Mouse (Mus musculus) embryonic facial prominence, embryonic 14.5 days (tissue): ENCODE measurements around the gene Kctd18. TPM values are rescaled to one million over a fixed set of nuclear protein-coding genes. Genes with fewer than 3 reads are reported as not detected.

ENCODE experiments used
- ATAC-seq: fragments of 200-750 bp; cut with Nextera tagmentation; 2 replicates; pipeline ENCODE4 v1.8.0; 2017; ENCODE audit warnings: low read depth, moderate number of reproducible peaks, moderate TSS enrichment
- DNase-seq: peaks from one replicate; pipeline ENCODE4 v3.0.0-alpha.2; 2015; ENCODE audit warnings: low spot score
- H3K27ac ChIP-seq: fragments of 300-500 bp; sonication (generic); replicated peaks from 2 replicates; pipeline ENCODE4 v1.5.1; 2014; ENCODE audit warnings: low read depth, mild to moderate bottlenecking, low read length, moderate library complexity
- H3K27me3 ChIP-seq: fragments of 300-500 bp; sonication (generic); replicated peaks from 2 replicates; pipeline ENCODE4 v1.6.1; 2014; ENCODE audit warnings: low read length; ENCODE audit not compliant: control insufficient read depth, insufficient read depth
- H3K36me3 ChIP-seq: fragments of 300-500 bp; sonication (generic); 2 replicates; pipeline ENCODE4 v1.6.1; 2014; ENCODE audit warnings: low read length, mixed read lengths; ENCODE audit not compliant: control insufficient read depth, insufficient read depth
- H3K4me1 ChIP-seq: fragments of 300-500 bp; sonication (generic); 2 replicates; pipeline ENCODE4 v1.6.1; 2014; ENCODE audit warnings: antibody characterized with exemption, low read length; ENCODE audit not compliant: control insufficient read depth, insufficient read depth
- H3K4me2 ChIP-seq: fragments of 300-500 bp; sonication (generic); 2 replicates; pipeline ENCODE4 v1.6.1; 2014; ENCODE audit warnings: low read depth, mild to moderate bottlenecking, low read length, moderate library complexity, mixed read lengths
- H3K4me3 ChIP-seq: fragments of 300-500 bp; sonication (generic); 2 replicates; pipeline ENCODE4 v1.5.1; 2014; ENCODE audit warnings: low read depth, mild to moderate bottlenecking, low read length
- H3K9ac ChIP-seq: fragments of 300-500 bp; sonication (generic); 2 replicates; pipeline ENCODE4 v1.6.1; 2014; ENCODE audit warnings: low read depth, mild to moderate bottlenecking, low read length, moderate library complexity, mixed read lengths
- H3K9me3 ChIP-seq: fragments of 300-500 bp; sonication (generic); 2 replicates; pipeline ENCODE4 v1.6.1; 2016; ENCODE audit warnings: low read length; ENCODE audit not compliant: control insufficient read depth
- WGBS: fragments of 180-500 bp; shearing (Covaris S2); extraction: QIAGEN DNeasy Blood & Tissue Kit; methylation state at CpG from one replicate; pipeline ENCODE4 v1.1.7; 2014; 5-methylcytosine and 5-hydroxymethylcytosine counted together
- polyA plus RNA-seq: library from polyadenylated mRNA; unstranded; fragments of >200 nt; fragmentation: Nextera tagmentation; extraction: Ambion mirVana; gene quantifications from 2 replicates; pipeline ENCODE4 v1.2.1, GENCODE M21; 2014

The Kctd18 gene
- polyA plus RNA-seq, 1 experiment from 2014 or later, result 15.6 TPM

DNA sequence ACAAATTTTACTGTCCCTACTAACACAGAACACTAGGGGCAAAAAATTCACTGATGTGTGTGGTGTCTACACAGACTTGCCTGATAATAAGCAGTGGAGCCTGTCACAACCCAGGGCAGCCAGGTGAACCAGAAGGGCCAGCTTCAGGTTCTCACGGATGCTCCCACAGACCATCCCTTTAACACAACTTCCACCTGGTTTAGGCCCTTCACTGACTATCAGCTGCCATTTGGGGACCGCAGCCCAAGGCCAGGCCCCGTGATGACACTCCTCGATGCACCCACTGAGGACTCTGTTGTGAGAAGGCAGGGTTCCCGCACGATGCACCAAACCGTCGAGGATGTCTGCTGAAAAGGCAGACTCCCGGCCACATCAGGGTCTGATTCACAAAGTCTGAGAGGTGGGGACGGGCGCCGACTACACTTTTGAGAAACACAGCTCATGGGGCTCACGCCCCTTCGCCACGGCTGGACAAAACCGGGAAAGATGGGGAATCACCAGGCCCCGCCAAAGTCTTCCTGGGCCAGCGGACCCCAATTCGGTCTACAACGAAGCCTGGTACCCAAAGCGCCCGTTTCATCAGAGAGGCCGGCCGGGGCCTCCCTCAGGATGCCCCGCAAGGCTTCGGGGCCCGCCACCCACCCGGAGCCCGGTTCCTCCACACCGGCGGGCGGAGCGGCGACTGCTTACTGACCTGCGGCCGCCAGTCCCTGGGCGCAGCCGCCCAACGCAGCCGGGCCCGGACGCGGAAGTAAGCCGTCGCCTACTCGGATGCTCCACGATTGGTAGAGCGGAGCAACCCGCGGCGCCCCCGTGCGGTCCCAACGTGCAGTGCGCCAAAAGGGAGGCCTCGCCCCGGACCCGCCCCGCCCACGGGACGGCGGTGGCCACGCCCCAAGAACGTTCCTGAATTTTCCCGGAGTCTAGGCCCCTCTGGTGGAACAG is 49.2 kb downstream of the Kctd18 start:
- peak overlapping the region; percentile 68 for H3K4me3 ChIP-seq
- no peaks in the 10 kb centered on the region for H3K9me3 ChIP-seq
- WGBS, result under 1% methylated on average over 57 of the region's 65 CpGs
- H3K27ac ChIP-seq, result peak overlapping the region; percentile 76
- H3K36me3 ChIP-seq, result peaks cover 15% of the 10 kb centered on the region
- H3K9ac ChIP-seq, result peak overlapping the region; percentile 90
- no peaks in the 10 kb centered on the region for H3K27me3 ChIP-seq
- peak; percentile 97 for ATAC-seq
- H3K4me1 ChIP-seq, result 0 out of 2 replicates have a peak, but pooled peaks cover 8% of the 10 kb centered on the region
- DNase-seq, result peak; percentile 95
- peak overlapping the region; percentile 67 for H3K4me2 ChIP-seq

DNA sequence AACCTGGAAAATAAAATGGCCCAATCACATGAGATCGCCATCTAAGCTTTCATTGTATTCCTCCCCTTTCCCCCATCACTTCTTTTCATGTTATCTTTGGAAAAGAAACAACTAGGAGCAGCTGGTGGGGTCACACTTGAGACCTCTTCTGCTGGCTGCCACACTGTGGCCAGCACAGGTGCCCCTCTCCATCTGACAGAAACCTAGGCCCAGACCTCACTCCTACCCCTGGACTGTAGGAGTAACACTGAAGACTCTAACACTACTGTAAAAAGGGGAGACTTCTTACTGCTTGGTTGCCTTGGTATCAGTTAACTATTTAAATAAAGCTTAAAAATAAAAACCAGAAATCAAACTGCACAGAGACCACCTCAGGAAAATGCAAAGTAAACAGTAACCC is 63.0 kb downstream of the Kctd18 start:
- Histone ChIP-seq H3K36me3 (peaks cover 65% of the 10 kb centered on the region), H3K27ac (no peak overlapping the region), H3K4me1 (no peaks in the 10 kb centered on the region), H3K9ac (no peak overlapping the region), H3K4me3 (no peak overlapping the region), H3K4me2 (no peak overlapping the region), H3K27me3 (no peaks in the 10 kb centered on the region), H3K9me3 (no peaks in the 10 kb centered on the region)
- WGBS, result 84% methylated on average over 1 of the region's 1 CpGs
- DNase-seq (no peak), ATAC-seq (no peak)

DNA sequence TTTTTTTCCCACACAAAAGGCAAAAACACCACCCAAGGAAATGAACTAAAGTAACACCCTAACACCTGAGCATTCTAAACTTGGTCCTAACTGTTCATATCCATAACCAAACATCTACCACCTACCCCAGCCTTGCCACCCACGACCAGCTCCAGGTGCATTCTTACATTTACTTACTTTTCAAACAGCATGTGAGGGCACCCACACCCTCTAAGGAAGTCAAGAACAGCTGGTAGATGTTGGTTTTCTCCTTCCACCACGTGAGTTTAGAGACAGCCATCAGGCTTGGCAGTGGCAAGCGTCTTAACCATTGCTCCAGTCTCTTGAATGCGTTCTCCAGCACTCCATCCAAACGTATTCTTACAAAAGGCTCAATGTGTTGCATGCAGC is 64.4 kb downstream of the Kctd18 start:
- H3K9ac ChIP-seq, result no peak overlapping the region
- WGBS, result 81% methylated on average over 5 of the region's 5 CpGs
- H3K4me3 ChIP-seq, result no peak overlapping the region
- ATAC-seq (no peak), DNase-seq (no peak)
- H3K27me3 ChIP-seq, result no peaks in the 10 kb centered on the region
- H3K36me3 ChIP-seq, result peaks cover 56% of the 10 kb centered on the region
- no peaks in the 10 kb centered on the region for H3K9me3 ChIP-seq
- no peaks in the 10 kb centered on the region for H3K4me1 ChIP-seq
- no peak overlapping the region for H3K27ac ChIP-seq
- H3K4me2 ChIP-seq, result no peak overlapping the region

DNA sequence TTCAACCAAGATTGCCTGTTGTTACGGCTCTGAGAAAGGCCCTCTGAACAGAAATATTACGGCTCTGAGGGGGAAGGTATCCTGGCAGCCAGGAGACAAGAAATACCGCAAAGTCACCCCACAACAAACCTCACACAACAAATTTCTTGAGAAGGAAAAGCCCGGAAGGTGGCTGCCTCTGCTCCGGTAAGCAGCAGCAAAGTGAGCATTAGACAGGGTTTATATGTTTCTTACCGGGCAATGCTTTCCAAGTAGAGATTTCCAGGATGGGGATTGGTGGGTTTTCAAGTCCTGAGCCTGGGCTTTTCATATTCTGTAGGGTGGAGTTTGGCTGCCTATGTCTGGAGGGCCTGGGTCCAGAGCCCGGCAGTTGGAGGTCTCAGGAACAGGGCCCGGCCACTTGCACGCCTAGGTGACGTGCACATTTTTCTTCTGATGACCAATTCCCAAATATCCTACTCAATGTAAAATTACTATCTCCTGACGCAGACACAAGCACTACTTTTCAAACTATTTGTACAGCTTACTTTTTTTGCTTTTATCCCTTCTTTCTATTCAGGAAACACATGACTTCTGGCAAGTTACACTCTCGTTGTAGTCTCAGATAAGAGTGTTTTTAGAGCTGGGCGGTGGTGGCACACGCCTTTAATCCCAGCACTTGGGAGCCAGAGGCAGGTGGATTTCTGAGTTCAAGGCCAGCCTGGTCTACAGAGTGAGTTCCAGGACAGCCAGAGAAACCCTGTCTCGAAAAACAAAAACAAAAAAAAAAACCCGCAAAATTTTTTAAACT is 65.0 kb downstream of the Kctd18 start:
- Histone ChIP-seq H3K4me1 (no peaks in the 10 kb centered on the region), H3K27ac (no peak overlapping the region), H3K9ac (no peak overlapping the region), H3K4me2 (no peak overlapping the region), H3K27me3 (no peaks in the 10 kb centered on the region), H3K4me3 (no peak overlapping the region), H3K36me3 (peaks cover 50% of the 10 kb centered on the region), H3K9me3 (no peaks in the 10 kb centered on the region)
- DNase-seq (no peak), ATAC-seq (no peak)
- 88% methylated on average over 16 of the region's 16 CpGs for WGBS

DNA sequence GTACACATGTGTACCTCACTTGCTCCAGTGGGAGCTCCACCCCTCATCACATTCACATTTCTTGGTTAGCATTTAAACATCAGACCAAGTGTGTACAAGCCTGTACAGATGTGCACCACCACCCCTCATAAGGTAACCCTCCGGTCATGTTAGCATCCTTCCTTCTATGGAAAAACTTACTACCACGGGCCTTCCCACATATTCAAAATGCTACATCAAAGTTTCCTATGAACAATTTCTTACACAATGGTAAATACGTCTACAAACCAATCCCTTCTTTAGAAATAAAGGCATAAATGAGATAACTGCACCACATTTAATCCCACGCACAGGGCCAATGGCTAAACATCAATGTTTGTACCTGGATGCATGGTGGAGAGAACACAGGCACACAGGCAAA is 66.2 kb downstream of the Kctd18 start:
- ATAC-seq (no peak), DNase-seq (no peak)
- Histone ChIP-seq H3K4me2 (no peak overlapping the region), H3K36me3 (peaks cover 42% of the 10 kb centered on the region), H3K9me3 (no peaks in the 10 kb centered on the region), H3K9ac (no peak overlapping the region), H3K4me3 (no peak overlapping the region), H3K27ac (no peak overlapping the region), H3K27me3 (no peaks in the 10 kb centered on the region), H3K4me1 (0 out of 2 replicates have a peak, but pooled peaks cover 3% of the 10 kb centered on the region)
- WGBS, result 90% methylated on average over 4 of the region's 4 CpGs

DNA sequence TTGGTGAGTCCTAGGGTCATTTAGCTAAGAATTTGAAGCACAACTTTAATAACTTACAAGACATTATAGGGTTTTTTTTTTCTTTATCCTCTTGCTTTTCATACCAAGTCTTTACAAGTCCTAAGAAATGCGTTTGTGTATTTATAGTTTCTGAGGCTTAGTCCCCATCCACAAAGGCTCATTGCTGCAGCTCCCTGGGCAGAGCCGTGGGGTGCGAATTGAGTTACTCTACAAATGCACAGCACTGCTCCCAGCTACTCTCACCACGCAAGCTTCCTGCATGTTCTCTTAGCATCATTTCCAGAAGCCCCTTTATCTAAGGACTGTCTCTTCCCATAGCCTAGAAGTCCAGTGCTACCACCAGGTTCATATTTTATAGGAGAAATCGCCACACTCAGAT is 69.0 kb downstream of the Kctd18 start:
- 71% methylated on average over 5 of the region's 5 CpGs for WGBS
- Histone ChIP-seq H3K36me3 (peaks cover 34% of the 10 kb centered on the region), H3K27me3 (no peaks in the 10 kb centered on the region), H3K9ac (no peak overlapping the region), H3K9me3 (no peaks in the 10 kb centered on the region), H3K4me1 (0 out of 2 replicates have a peak, but pooled peaks cover 3% of the 10 kb centered on the region), H3K4me3 (no peak overlapping the region), H3K4me2 (no peak overlapping the region), H3K27ac (no peak overlapping the region)
- no peak for ATAC-seq
- DNase-seq, result no peak

DNA sequence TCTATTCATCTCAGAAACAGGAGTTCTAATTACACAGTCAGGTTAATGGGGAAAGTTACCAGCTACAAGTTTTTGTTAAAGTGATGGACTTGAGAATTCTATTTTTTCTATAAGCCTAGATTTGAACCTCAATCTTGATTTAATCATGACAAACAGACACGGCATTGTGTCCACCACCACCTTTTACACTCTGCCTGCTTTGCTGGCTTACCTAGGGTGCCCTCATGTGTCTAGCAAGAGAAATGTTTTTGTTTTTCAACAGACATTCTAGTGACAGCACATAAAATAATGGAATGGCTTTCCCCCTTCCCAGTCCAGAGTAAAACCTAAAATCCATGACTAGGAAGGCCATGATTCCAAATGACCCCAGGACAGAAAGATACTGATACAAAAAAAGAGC is 69.6 kb downstream of the Kctd18 start:
- no peaks in the 10 kb centered on the region for H3K9me3 ChIP-seq
- ATAC-seq (no peak), DNase-seq (peak; percentile 57)
- H3K4me1 ChIP-seq, result 0 out of 2 replicates have a peak, but pooled peaks cover 3% of the 10 kb centered on the region
- WGBS, result 12% methylated on average over 1 of the region's 1 CpGs
- H3K4me2 ChIP-seq, result no peak overlapping the region
- H3K9ac ChIP-seq, result no peak overlapping the region
- peaks cover 34% of the 10 kb centered on the region for H3K36me3 ChIP-seq
- H3K4me3 ChIP-seq, result no peak overlapping the region
- H3K27me3 ChIP-seq, result no peaks in the 10 kb centered on the region
- H3K27ac ChIP-seq, result no peak overlapping the region

DNA sequence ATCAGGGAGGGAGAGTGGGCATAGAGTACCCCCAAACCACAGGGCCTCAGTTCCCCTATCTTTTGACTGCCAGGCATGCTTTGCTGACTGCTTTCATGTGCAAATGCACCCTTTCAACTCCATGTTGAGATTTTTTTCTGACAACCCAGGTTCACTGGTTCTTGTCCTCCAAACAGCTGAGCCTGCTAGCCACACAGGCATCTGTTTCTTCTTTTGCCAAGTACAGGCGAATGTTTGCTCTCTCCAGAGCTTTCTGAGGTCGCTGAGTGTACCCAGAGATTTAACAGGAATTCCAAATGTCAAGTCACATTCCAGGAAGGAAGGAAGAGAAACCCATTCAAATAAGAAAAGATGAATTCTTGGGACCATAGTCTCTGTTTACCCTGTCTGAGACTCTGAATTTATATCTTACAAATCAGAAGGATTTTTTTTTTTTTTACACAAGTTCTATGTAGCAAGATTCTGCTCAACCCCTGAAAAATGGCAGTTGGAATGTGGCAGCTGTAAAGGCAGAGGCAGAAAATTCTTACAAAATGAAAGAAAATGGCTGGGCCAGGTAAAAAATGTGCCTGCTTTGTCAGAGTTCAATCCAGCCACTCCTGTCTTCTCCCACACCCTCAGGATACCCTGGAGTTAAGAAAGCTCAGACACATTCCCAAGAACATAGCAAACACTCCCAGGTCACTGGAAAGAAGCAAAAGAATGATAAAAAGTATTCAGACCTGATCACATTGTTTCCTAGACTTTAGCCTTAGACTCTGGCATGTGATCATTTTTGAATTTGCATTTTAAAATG is 71.0 kb downstream of the Kctd18 start:
- Histone ChIP-seq H3K4me2 (no peak overlapping the region), H3K4me3 (no peak overlapping the region), H3K27ac (peak overlapping the region; percentile 39; the same call in 1 of the 2 replicates), H3K27me3 (no peaks in the 10 kb centered on the region), H3K4me1 (0 out of 2 replicates have a peak, but pooled peaks cover 3% of the 10 kb centered on the region), H3K9me3 (no peaks in the 10 kb centered on the region), H3K9ac (no peak overlapping the region), H3K36me3 (peaks cover 43% of the 10 kb centered on the region)
- 0 out of 2 replicates have a peak, but pooled peaks have one; percentile 15 for ATAC-seq
- 7% methylated on average over 2 of the region's 2 CpGs for WGBS
- no peak for DNase-seq
